Mouse (Mus musculus) embryonic fibroblast, embryonic 13.5 days (primary cell): ENCODE measurements at regions not wholly inside any gene's neighbourhood (a gene's known extent, or its start where the extent isn't known, plus 50 kb on each side); places are given as distances from the start of the nearest gene placed in this dataset.

Experiments
- CTCF ChIP-seq: IDR thresholded peaks from 2 replicates; pipeline ENCODE4 v1.5.1; 2011; ENCODE audit warnings: mild to moderate bottlenecking, control low read depth, low read length, moderate library complexity, borderline replicate concordance; ENCODE audit not compliant: insufficient read depth
- POLR2A ChIP-seq: IDR thresholded peaks from 2 replicates; pipeline ENCODE4 v1.6.1; 2011; ENCODE audit warnings: low read depth, mild to moderate bottlenecking, control low read depth, low read length, moderate library complexity

- TF ChIP-seq CTCF (no peak), POLR2A (no peak)
Measured at GRCm38 (mm10) chr13:102294451-102294850, 398.9 kb upstream of the Cd180 start.
